Mouse (Mus musculus) frontal cortex, postnatal 36 days (tissue): Measurements from ENCODE around the gene Olfr646.

Experiments used
- DNase-seq, 2 experiments: peaks; one replicate each; pipeline ENCODE4 v3.0.0; 2022; ENCODE audit warnings: low spot score in 2 of 2

Olfr646 gene

DNA sequence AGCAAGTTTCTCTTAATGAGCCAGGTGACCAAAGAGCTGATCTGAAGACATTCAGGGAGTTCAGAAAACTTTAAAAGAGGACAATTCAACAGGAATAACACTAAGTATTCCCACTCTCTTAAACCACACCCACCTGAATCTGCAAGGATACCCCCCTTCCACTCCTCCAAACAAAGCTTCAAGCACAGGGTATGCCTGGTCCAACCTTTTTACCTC lies at the start of gene Olfr646:
TSS of gene Olfr646 (plus strand) at position 117 of the 216 bp plus-strand sequence.
- no peak for DNase-seq

- no peak for DNase-seq
Measured at GRCm38 (mm10) chr7:104059215-104059614, 45.5 kb upstream of the Olfr646 start.

DNA sequence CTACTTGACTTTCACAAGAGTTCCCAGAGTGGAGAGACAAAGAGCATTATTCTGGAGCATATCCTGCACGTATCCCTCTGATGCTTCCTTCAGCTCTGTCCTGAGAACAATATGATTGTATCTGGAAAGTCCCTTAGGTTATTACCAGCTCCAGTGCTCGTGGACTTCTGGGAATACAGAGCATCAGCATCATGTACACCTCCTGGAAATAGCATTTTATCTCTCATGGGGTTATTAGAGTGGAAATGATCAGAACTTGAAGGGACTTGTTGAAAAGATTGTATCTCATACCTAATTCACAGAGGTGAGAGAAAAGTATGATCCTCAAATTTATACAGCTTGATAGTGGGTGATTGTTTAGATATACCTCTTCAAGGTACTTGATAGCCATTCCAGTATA lies 43.3 kb upstream of the Olfr646 start, which contains the start of gene 4930516K23Rik:
TSS of gene 4930516K23Rik (minus strand) at position 101 of the 400 bp plus-strand sequence.
- no peak for DNase-seq

- no peak for DNase-seq
Measured at GRCm38 (mm10) chr7:104071769-104072168, 32.9 kb upstream of the Olfr646 start, which contains the start of gene Olfr644. Olfr644 (minus strand) TSS chr7:104071869.

- no peak for DNase-seq
Measured at GRCm38 (mm10) chr7:104085365-104085764, 19.3 kb upstream of the Olfr646 start, which contains the start of gene Olfr645. Olfr645 (minus strand) TSS chr7:104085465.

DNA sequence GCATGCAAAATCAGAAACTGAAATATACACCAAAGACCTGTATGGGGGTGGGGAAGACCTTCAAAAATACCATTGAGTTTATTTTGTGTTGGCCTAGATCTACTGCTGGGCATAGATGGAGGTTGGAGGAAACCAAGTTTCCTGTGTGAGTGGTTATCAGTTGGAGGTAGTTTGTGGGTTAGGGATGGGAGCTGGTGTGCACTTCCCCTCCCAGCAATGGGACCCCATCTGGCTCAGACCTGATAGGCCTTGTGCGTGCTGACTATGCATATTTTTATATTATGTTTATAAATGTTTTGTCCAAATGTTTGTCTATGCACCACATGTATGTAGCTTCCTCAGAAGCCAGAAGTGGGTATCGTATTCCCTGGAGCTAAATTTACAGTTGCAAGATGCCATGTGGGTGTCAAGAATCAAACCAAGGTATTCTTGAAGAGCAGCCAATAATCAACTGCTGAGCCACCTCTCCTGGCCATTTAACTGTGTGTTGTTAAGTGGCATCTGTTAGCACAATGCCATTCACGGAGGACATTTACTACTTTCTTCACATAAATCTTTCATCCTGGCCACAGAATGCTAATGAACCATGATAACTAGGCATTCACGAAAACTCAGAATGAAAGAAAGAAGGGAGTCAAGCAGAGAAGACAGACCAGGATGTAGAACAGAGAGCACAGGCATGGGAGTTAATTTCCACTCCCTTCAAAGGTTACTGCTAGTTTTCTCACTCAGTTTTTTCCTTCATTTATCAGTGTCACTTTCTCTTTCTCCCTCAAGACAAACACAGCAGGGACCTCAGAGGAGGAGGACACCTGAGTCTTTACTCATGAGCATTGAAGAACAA lies 538 bp upstream of the Olfr646 start:
- no peak for DNase-seq

DNA sequence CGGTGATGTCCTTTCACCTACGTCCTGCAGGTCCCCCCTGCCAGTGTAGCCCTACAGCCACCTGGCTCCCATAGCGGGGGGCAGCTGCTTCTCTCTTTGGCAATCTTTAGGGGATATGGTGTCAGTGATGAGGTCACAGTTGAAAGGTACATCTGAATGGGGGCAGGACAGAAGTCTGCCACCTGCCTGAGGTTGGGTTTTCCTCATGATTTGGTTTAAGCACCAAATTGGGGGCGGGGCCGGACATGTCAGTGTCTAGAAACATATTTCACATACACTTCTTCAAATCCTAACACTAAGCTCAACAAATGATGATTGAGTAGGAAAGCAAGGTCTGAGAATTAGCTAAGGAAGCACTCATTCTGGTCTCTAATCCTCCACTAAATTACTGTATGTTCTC lies 25.1 kb downstream of the Olfr646 start, which contains the start of gene Ubqln5:
TSS of gene Ubqln5 (minus strand) at position 101 of the 400 bp plus-strand sequence.
- no peak for DNase-seq

DNA sequence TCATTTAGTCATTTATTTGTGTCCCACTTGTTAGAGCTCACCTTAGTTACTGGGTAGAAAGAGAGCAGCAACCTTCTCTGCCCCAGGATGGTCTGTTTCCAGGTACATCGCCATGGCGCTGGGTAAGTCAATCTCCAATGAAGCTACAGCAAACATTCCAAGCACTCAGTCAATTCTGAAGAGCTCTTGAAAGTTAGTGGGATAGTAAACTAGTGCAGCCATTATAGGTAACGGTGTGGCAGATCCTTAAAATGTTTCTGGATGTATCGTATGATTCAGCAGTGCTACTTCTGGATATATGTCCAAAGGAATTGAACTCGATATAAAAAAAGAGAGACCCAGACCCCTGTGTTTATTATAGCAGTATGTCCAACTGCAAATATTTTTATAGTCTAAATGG lies 32.6 kb downstream of the Olfr646 start, which contains the start of gene Olfr643:
TSS of gene Olfr643 (minus strand) at position 101 of the 400 bp plus-strand sequence.
- DNase-seq: no peak

DNA sequence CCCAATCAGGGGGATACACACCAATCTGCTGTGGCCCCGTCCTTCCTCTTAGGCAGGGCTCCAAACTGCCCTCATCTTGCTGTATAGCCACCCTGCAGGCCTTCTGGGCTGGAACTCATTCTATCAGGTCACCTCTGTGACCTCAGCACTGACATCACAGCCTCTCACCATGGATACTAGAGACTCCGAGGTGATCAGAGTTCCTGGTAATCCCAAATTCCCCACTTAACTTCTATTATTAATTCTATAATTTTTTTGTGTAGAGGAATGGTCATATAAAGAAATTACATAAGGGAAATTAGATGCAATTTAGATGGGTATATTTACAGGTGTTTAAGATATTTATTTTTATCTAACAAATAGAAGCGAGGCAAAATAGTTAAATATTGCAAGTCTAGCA lies 38.5 kb downstream of the Olfr646 start, which contains the start of gene Ubqln3:
TSS of gene Ubqln3 (minus strand) at position 101 of the 400 bp plus-strand sequence.
- DNase-seq: no peak

- no peak for DNase-seq
Measured at GRCm38 (mm10) chr7:104150456-104150855, 45.8 kb downstream of the Olfr646 start, which contains the start of gene Ubqlnl. Ubqlnl (minus strand) TSS chr7:104150556.
